Mouse (Mus musculus) brain, embryonic 14.5 days (tissue): Measurements from ENCODE around the gene Tbc1d2b. TPM values are rescaled to one million over a fixed set of nuclear protein-coding genes. Genes with fewer than 3 reads are reported as not detected.

Source experiments
- DNase-seq: peaks from one replicate; pipeline ENCODE4 v3.0.0-alpha.2; 2011; ENCODE audit warnings: low read depth
- CTCF ChIP-seq: fragments of 200-500 bp; IDR thresholded peaks from 2 replicates; pipeline ENCODE4 v1.5.1; 2012; ENCODE audit warnings: inconsistent platforms, mild to moderate bottlenecking, moderate library complexity, borderline replicate concordance; ENCODE audit not compliant: insufficient read depth, insufficient read length; ENCODE audit errors: extremely low read depth
- POLR2A ChIP-seq: fragments of 200-500 bp; IDR thresholded peaks from 2 replicates; pipeline ENCODE4 v1.6.1; 2012; ENCODE audit warnings: mild to moderate bottlenecking, inconsistent platforms, borderline replicate concordance; ENCODE audit not compliant: poor library complexity, insufficient read depth, insufficient read length, severe bottlenecking; ENCODE audit errors: extremely low read depth
- polyA plus RNA-seq: library from polyadenylated mRNA; depleted of rRNA; stranded (reverse); fragments of >200 nt; gene quantifications from 2 replicates; pipeline ENCODE4 v1.2.3, GENCODE M21; 2012

The Tbc1d2b gene
- polyA plus RNA-seq, 1 experiment, result 14.2 TPM

DNA sequence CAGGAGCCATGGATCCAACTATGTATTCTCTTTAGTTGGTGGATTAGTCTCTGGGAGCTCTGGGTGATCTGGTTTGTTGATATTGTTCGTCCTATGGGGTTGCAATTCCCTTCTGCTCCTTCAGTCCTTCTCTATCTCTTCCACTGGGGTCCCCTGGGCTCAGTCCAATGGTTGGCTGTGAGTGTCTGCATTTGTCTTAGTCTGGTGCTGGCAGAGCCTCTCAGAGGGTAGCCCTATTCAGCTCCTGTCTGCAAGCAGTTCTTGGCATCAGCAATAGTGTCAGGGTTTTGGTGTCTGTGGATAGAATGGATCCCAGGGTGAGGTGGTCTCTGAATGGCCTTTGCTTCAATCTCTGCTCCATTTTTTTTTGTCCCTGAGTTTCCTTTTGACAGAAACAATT lies 6.2 kb upstream of the Tbc1d2b start:
- no peak for DNase-seq

DNA sequence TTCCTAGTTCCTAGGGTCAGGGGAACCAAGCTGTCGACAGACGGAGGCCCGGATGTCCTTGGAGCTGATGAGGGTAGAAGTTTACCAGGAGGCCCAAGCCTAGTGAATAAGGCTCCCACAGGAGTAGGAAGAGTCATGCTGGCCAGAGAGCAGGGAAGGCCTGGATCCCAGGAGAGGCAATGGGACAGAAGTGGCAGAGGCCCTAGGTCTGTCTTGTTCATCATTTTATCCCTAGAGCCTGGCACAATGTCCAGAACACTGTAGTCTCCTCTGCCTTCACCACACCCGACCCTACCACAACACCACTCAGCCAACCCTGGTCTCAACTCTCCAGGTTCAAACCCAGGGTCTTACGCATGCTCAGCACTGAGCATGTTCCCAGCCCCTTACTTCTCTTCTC lies 5.3 kb upstream of the Tbc1d2b start:
- no peak for DNase-seq
- TF ChIP-seq POLR2A, result no peak

More for the DNA sequence above, 6.2 kb upstream of the Tbc1d2b start:
- TF ChIP-seq POLR2A, result no peak
- TF ChIP-seq CTCF, result no peak

DNA sequence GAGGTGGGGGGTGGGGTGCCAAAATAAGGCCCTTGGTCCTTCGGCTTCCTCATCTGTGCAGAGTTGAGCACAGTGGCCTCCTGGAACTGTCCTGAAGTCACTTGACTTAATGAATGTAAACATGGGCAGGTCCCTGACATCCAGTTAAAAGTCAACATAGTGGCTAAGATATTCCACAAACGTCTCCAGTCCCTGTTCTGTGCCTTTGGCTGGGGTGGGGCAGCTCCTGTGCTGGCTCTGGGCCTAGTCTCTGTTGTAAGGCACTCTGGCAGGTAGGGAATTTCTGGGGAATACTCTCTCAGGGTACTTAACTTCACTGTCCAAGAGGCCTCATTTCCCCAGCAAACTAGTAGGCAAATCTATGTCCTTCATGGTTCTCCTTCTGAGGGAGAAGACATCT lies 4.9 kb upstream of the Tbc1d2b start:
- no peak for TF ChIP-seq CTCF
- no peak for TF ChIP-seq POLR2A
- no peak for DNase-seq

DNA sequence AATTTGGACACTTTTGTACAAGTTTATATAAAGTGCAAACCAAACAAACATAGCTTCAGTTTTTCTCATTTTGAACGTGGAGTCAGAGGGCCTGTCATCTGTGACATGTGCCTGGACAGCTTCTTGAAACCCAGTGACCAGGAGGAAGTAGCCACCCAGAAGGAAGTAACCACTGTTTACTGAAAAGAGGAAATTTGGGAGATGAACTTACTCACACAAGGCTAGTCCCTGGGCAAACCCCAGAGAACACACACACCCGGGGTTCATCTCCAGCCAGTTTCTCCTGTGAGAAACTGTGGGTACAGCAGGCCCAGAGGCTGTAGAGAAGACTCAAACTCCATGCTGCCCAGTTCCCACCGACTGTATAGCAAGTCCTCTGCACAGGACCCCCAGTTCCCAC lies 3.9 kb upstream of the Tbc1d2b start:
- no peak for TF ChIP-seq CTCF
- no peak for TF ChIP-seq POLR2A
- DNase-seq, result no peak

DNA sequence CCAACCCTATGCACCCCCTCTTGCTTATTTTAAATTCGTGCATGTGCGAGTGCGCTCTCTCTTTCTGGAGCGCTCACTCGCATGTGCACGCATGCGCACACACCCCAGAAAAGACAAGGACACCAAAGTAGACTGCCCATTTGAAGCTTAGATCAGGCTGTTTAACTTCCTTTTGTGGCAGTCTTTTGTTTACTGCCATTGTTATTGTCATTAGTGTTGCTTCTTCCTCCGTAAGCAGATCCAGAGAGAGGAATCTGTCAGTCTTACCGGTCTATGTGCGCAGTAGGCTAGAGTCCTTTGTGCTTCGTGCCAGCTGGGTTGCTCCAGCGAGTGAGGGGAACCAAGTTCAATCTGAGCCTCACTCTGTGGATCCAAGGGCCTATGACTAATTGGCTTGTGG lies 1.7 kb upstream of the Tbc1d2b start:
- TF ChIP-seq CTCF, result no peak
- no peak for TF ChIP-seq POLR2A
- DNase-seq, result no peak

DNA sequence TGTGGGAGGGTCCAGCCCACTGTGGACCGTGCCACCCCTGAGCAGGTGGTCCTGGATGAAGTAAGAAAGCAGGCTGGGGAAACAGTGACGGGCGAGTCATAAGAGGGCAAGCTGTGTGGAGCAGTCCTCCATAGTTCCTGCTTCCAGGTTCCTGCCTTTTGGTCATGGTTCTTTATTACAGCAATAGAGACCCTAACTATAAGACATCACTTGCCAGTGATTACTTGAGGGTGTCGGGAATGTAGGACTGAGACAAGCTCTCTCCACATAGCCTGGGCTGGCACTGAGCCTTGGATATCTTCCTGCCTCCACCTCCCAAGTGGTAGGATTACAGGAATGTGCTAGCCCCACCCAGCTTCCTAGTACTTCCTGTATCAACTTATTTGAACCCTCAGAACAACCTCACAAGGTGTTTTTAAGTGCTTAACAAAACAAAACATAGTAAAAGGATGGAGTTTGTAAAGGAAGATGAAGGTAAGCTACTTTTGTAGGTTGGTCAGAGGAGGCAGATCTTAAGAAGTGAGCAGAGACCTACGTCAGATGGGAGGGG lies 1.0 kb upstream of the Tbc1d2b start:
- DNase-seq, result no peak
- no peak for TF ChIP-seq CTCF
- no peak for TF ChIP-seq POLR2A

DNA sequence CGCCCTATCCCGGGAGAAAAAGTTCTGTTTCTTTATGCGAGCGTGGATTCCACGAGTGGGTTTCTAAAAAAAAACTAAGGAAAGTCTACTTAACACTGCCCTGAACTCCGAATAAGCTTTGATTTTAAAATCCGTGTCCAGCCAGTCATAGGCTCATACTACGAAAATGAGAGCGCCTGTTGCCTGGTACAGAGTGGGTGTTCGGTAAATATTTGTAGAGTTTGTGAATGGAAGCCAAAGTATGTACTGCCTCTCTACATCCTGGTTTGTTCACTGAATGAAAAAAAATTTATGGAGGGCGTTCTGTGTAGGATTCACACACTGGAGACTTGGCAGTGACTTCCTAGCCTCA lies 316 bp upstream of the Tbc1d2b start:
- no peak for DNase-seq
- no peak for TF ChIP-seq POLR2A
- TF ChIP-seq CTCF, result no peak

DNA sequence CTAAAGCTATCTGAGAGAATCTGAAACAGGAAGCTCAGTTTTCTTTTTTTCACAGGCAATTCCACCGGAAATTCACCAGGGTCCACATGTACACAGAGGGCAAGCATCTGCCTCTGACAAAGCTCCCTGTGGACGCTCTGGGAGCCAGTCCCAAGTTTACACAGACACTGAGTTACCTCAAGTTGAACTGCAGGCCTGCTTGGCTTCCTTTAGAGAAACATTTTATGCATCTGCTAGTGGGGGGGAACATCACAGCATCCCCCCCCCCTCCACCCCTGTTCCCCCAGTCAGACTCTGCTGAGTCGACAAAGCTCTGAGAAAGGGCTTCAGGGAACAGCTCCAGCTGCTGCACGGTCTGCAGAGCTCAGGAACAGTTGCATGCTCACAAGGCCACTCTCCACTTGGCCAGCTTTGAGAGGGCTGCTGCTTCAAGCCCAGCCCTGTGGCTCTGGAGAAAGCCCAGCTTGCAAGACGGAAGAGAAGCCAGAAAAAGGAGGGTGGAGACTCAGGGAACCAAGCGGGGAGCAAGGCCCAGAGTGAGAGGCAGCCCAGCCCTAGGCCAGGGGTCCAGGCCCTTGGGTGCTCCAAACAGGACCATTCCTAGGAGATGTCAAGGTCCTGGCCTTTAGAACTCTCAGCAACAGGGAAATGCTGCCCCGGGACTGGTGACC lies 1.5 kb downstream of the Tbc1d2b start:
- peak; percentile 63 for DNase-seq
- TF ChIP-seq POLR2A, result no peak
- TF ChIP-seq CTCF, result no peak

DNA sequence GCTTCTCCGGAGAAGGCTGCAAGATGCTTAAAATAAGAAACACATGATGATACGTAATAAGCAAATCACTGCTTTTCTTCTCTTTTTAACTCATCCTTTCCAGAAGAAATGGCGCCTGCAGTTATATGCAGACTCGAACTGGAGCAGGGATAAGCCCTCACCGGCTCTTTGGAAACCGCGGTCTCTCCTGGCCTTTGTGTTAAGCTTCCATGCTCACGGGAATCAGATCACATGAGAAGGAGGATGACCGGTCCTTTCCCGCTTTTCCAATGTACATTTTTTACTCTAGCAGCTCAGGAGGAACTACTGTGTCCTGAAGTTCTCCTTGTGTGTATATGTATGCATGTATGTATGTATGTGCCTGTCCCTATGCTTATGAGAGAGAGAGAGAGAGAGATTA lies 3.7 kb downstream of the Tbc1d2b start:
- DNase-seq, result no peak
- TF ChIP-seq CTCF, result no peak
- TF ChIP-seq POLR2A, result no peak

DNA sequence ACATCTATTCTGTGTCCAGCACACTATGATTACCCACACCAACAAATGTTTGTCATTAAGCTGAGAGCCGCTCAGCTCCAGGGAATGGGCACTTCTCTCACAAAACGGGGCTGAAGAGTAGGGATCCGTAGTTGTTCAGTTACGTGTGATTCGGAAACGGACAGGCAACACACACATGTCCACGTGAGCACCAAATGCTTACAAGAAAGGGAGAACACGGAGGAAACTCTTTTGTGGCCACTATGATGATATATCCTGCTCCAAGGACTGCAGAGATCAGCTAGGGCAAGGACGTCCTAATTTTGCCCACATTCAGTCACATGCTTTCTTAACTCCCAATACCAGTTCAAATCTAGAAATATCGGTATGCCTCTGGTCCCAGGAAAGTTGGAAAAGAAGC lies 4.5 kb downstream of the Tbc1d2b start:
- TF ChIP-seq POLR2A (no peak), CTCF (no peak)
- no peak for DNase-seq

DNA sequence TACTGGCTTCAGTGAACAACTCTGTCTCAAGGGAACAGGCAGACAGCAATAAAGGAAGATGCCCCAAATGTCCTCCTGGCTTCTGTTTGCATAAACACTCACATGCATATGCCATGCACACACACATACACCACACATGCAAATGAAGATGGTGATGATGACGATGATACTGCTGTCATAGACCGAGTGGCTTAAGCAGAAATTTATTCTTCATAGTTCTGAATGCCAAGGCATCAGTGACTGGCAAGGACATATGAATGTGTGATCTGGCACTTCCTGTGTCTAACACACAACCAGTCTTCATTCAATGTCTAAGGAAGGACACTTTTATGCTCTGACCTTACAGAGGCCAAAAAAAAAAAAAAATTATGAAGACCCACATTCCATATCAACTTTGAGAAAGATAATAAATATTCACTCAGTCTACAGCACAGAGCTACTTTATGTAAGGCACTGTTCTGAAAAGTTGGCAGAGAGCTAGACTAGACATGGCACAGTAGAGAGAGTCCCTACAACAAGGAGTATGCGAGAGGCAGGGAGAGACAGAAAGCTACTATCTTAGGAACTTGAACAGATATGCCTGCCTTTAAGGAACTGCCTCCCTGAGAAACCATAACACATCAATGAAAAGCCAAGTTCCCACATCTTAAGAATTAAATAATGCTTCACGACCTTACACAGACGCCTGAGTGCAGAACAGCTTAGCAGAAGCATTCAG lies 5.1 kb downstream of the Tbc1d2b start:
- DNase-seq, result no peak
- TF ChIP-seq POLR2A (no peak), CTCF (no peak)

DNA sequence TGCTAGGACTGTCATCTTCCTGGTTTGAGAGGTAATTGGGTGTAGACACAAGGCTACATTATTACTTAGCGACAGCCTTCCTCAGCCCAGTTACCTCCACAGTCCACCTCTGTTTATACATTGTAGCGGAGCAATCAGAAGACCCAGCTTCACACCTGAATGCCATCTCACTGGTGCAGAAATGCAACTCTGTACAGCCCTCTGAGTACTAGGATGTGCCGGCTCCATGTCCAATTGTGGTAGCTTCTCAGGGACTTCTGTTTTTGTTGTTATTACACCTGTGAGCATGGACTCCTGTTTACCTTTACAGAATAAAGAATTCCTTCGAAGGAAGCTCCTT lies 7.3 kb downstream of the Tbc1d2b start:
- TF ChIP-seq POLR2A, result no peak
- TF ChIP-seq CTCF, result no peak
- DNase-seq, result no peak

DNA sequence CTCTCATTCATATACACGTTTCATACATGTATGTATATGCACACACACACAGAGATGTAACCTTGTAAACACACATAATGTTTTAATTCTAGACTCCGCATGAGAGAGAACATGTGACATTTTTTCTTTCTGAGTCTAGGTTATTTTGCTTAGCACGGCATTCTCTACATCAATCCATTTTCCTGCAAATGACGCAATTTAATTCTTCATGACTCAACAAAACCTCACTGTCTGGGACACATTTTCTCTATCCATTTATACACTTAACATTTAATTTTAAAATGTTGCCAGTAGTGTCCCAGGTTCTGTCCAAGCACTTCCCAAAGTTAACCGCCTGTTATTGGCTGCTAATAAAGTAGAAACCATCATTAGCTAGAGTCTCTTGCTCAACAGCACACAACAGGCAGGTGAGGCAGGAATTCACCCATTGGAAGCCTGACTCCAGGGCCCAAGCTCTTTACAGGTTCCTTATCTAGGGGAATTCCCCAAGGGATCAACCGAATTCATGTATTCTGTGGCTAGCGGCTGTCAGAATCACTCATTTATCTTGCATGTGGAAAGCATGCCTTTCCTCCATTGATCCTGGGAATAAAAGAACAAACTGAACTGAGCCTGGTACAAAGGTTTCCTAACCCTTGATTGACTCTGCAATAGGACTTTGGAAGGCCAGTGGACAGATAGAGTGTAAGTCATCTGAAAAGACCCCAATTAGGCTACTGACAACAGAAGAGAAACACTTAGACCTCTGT lies 7.8 kb downstream of the Tbc1d2b start:
- TF ChIP-seq CTCF (no peak), POLR2A (no peak)

DNA sequence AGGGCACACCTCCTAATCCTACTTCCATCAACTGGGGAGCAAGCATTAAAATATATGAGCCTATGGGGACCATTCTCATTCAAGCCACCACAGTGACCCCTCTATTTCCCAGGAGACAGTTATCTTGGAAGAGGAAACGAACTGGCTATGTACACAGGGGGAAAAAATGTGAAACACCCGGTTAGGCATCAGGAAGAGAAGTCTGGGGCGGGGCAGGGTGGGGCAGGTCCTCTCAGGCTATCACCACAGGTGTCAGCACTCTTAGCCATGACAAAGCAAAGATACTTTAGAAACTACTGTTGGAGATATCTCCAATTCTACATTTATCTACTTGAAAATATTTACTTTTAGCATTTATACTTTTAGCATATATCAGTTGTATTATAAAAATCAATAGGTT lies 8.5 kb downstream of the Tbc1d2b start:
- TF ChIP-seq CTCF (no peak), POLR2A (no peak)
- DNase-seq, result no peak

More for the DNA sequence above, 7.8 kb downstream of the Tbc1d2b start:
- no peak for DNase-seq
